Mouse (Mus musculus): Measurements from ENCODE around the gene Stard9. TPM values are rescaled to one million over a fixed set of nuclear protein-coding genes. Genes with fewer than 3 reads are reported as not detected.

Gene Stard9
- polyA plus RNA-seq, 1 experiment: 2.7 TPM

GRCm38 (mm10) chr2:120640835-120641234 is 11.9 kb downstream of the Stard9 start:
- no peak overlapping the region for H3K4me3 ChIP-seq (ENCODE audit: insufficient read depth, poor library complexity, severe bottlenecking)
- peaks cover 4% of the 10 kb centered on the region for H3K36me3 ChIP-seq (ENCODE audit: control insufficient read depth, insufficient read depth)
- TF ChIP-seq MYOD1 (IDR thresholded peaks at IDR 0.05; ENCODE audit: control insufficient read depth, insufficient read length, low read depth) (no peak), MAX (IDR thresholded peaks at IDR 0.05) (no peak), CTCF (IDR thresholded peaks at IDR 0.05; ENCODE audit: control insufficient read depth, insufficient read depth, insufficient read length) (no peak), MYOG (IDR thresholded peaks at IDR 0.05; ENCODE audit: control insufficient read depth, extremely low read depth, insufficient read length) (no peak), FOSL1 (IDR thresholded peaks at IDR 0.05; ENCODE audit: insufficient read depth, low read length, poor library complexity, severe bottlenecking) (no peak), CEBPB (IDR thresholded peaks at IDR 0.05; ENCODE audit: low read depth) (no peak), USF1 (IDR thresholded peaks at IDR 0.05; ENCODE audit: low read depth) (no peak)
- no peaks in the 10 kb centered on the region for H3K79me2 ChIP-seq (ENCODE audit: control insufficient read depth, insufficient read depth)
- H3K79me3 ChIP-seq (ENCODE audit: low read depth): no peaks in the 10 kb centered on the region
- no peaks in the 10 kb centered on the region for H3K27me3 ChIP-seq (ENCODE audit: control insufficient read depth, insufficient read depth, insufficient read length)
- no peak overlapping the region for H3ac ChIP-seq (ENCODE audit: control insufficient read depth, insufficient read length, low read depth)

GRCm38 (mm10) chr2:120643836-120644235 is 14.9 kb downstream of the Stard9 start:
- TF ChIP-seq MAX (IDR thresholded peaks at IDR 0.05) (no peak), MYOD1 (IDR thresholded peaks at IDR 0.05; ENCODE audit: control insufficient read depth, insufficient read length, low read depth) (no peak), USF1 (IDR thresholded peaks at IDR 0.05; ENCODE audit: low read depth) (no peak), CEBPB (IDR thresholded peaks at IDR 0.05; ENCODE audit: low read depth) (no peak), MYOG (IDR thresholded peaks at IDR 0.05; ENCODE audit: control insufficient read depth, extremely low read depth, insufficient read length) (no peak), CTCF (IDR thresholded peaks at IDR 0.05; ENCODE audit: control insufficient read depth, insufficient read depth, insufficient read length) (no peak), FOSL1 (IDR thresholded peaks at IDR 0.05; ENCODE audit: insufficient read depth, low read length, poor library complexity, severe bottlenecking) (no peak)
- H3K4me3 ChIP-seq (ENCODE audit: insufficient read depth, poor library complexity, severe bottlenecking): no peak overlapping the region
- no peak overlapping the region for H3ac ChIP-seq (ENCODE audit: control insufficient read depth, insufficient read length, low read depth)
- H3K79me2 ChIP-seq (ENCODE audit: control insufficient read depth, insufficient read depth): no peaks in the 10 kb centered on the region
- no peaks in the 10 kb centered on the region for H3K27me3 ChIP-seq (ENCODE audit: control insufficient read depth, insufficient read depth, insufficient read length)
- peaks cover 4% of the 10 kb centered on the region for H3K36me3 ChIP-seq (ENCODE audit: control insufficient read depth, insufficient read depth)
- H3K79me3 ChIP-seq (ENCODE audit: low read depth): no peaks in the 10 kb centered on the region

GRCm38 (mm10) chr2:120646777-120647176 is 17.9 kb downstream of the Stard9 start:
- Histone ChIP-seq H3K27me3 (ENCODE audit: control insufficient read depth, insufficient read depth, insufficient read length) (no peaks in the 10 kb centered on the region), H3K79me2 (ENCODE audit: control insufficient read depth, insufficient read depth) (no peaks in the 10 kb centered on the region), H3ac (ENCODE audit: control insufficient read depth, insufficient read length, low read depth) (no peak overlapping the region), H3K36me3 (ENCODE audit: control insufficient read depth, insufficient read depth) (no peaks in the 10 kb centered on the region), H3K4me3 (ENCODE audit: insufficient read depth, poor library complexity, severe bottlenecking) (no peak overlapping the region), H3K79me3 (ENCODE audit: low read depth) (no peaks in the 10 kb centered on the region)
- TF ChIP-seq MAX (IDR thresholded peaks at IDR 0.05) (no peak), CEBPB (IDR thresholded peaks at IDR 0.05; ENCODE audit: low read depth) (no peak), USF1 (IDR thresholded peaks at IDR 0.05; ENCODE audit: low read depth) (no peak), MYOG (IDR thresholded peaks at IDR 0.05; ENCODE audit: control insufficient read depth, extremely low read depth, insufficient read length) (no peak), FOSL1 (IDR thresholded peaks at IDR 0.05; ENCODE audit: insufficient read depth, low read length, poor library complexity, severe bottlenecking) (no peak), CTCF (IDR thresholded peaks at IDR 0.05; ENCODE audit: control insufficient read depth, insufficient read depth, insufficient read length) (no peak), MYOD1 (IDR thresholded peaks at IDR 0.05; ENCODE audit: control insufficient read depth, insufficient read length, low read depth) (no peak)

- TF ChIP-seq USF1 (IDR thresholded peaks at IDR 0.05; ENCODE audit: low read depth) (no peak), MYOD1 (IDR thresholded peaks at IDR 0.05; ENCODE audit: control insufficient read depth, insufficient read length, low read depth) (no peak), CEBPB (IDR thresholded peaks at IDR 0.05; ENCODE audit: low read depth) (no peak), MYOG (IDR thresholded peaks at IDR 0.05; ENCODE audit: control insufficient read depth, extremely low read depth, insufficient read length) (no peak), CTCF (IDR thresholded peaks at IDR 0.05; ENCODE audit: control insufficient read depth, insufficient read depth, insufficient read length) (no peak), MAX (IDR thresholded peaks at IDR 0.05) (no peak), FOSL1 (IDR thresholded peaks at IDR 0.05; ENCODE audit: insufficient read depth, low read length, poor library complexity, severe bottlenecking) (no peak)
- Histone ChIP-seq H3K79me2 (ENCODE audit: control insufficient read depth, insufficient read depth) (no peaks in the 10 kb centered on the region), H3K27me3 (ENCODE audit: control insufficient read depth, insufficient read depth, insufficient read length) (no peaks in the 10 kb centered on the region), H3K36me3 (ENCODE audit: control insufficient read depth, insufficient read depth) (no peaks in the 10 kb centered on the region), H3K4me3 (ENCODE audit: insufficient read depth, poor library complexity, severe bottlenecking) (no peak overlapping the region), H3K79me3 (ENCODE audit: low read depth) (no peaks in the 10 kb centered on the region), H3ac (ENCODE audit: control insufficient read depth, insufficient read length, low read depth) (no peak overlapping the region)
These were observed 23.5 kb downstream of the Stard9 start for GRCm38 (mm10) chr2:120652256-120652924.

GRCm38 (mm10) chr2:120652925-120653284 is 24.0 kb downstream of the Stard9 start:
- H3K36me3 ChIP-seq (ENCODE audit: control insufficient read depth, insufficient read depth): no peaks in the 10 kb centered on the region
- no peaks in the 10 kb centered on the region for H3K79me3 ChIP-seq (ENCODE audit: low read depth)
- no peaks in the 10 kb centered on the region for H3K27me3 ChIP-seq (ENCODE audit: control insufficient read depth, insufficient read depth, insufficient read length)
- no peak overlapping the region for H3K4me3 ChIP-seq (ENCODE audit: insufficient read depth, poor library complexity, severe bottlenecking)
- TF ChIP-seq CTCF (IDR thresholded peaks at IDR 0.05; ENCODE audit: control insufficient read depth, insufficient read depth, insufficient read length) (no peak), MAX (IDR thresholded peaks at IDR 0.05) (no peak), CEBPB (IDR thresholded peaks at IDR 0.05; ENCODE audit: low read depth) (no peak), MYOD1 (IDR thresholded peaks at IDR 0.05; ENCODE audit: control insufficient read depth, insufficient read length, low read depth) (no peak), FOSL1 (IDR thresholded peaks at IDR 0.05; ENCODE audit: insufficient read depth, low read length, poor library complexity, severe bottlenecking) (no peak), MYOG (IDR thresholded peaks at IDR 0.05; ENCODE audit: control insufficient read depth, extremely low read depth, insufficient read length) (no peak), USF1 (IDR thresholded peaks at IDR 0.05; ENCODE audit: low read depth) (no peak)
- no peak overlapping the region for H3ac ChIP-seq (ENCODE audit: control insufficient read depth, insufficient read length, low read depth)
- no peaks in the 10 kb centered on the region for H3K79me2 ChIP-seq (ENCODE audit: control insufficient read depth, insufficient read depth)

Data from C2C12 (cell line).